Mouse (Mus musculus): ENCODE measurements around the gene Arfip2. TPM values are rescaled to one million over a fixed set of nuclear protein-coding genes. Genes with fewer than 3 reads are reported as not detected.

Arfip2 gene
- total RNA-seq (2014; fragmentation: Nextera tagmentation) (22.8 and 34.7 TPM in 2 replicates), total RNA-seq (2017) (35.3 and 35.8 TPM in 2 replicates), polyA plus RNA-seq (2012) (57.5 and 64.7 TPM in 2 replicates)

DNA sequence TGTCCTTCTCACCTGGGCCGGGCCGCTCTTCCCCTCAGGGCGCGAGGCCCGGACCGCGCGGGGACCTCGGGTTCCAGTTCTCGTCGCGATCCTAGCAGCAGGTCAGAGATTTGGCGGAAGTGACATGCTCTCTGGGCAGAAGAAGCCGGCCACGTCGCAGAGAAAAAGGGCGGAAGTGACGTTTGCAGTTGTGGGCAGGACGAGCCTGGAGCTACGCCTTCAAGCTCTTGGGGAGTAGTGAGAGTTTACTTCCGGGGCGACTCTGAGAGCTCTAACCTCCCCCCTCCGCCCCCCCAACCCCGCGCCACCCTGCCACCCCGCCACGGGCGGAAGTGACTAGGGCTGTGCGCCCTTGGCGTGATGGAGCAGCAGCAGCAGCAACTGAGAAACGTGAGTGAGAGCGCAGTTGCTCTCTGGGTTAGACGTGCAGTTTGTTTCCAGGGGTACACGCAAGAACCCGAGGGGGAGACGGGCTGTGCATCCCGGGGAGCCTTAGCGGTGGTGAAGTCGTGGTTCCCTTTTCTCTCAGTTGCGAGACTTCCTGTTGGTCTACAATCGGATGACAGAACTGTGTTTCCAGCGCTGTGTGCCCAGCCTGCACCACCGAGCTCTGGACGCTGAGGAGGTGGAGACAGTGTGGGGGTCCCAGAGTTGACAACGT, at the start of gene Arfip2, which contains the start of gene Gm45799:
Arfip2 (minus strand) TSS at position 184 of the 661 bp plus-strand sequence.
Gm45799 (plus strand) TSS at position 320 of the 661 bp plus-strand sequence.
- Histone ChIP-seq H3K9me3 (replicated peaks) (no peaks in the 10 kb centered on the region), H3K27me3 (ENCODE audit: insufficient read depth, low read length) (no peaks in the 10 kb centered on the region), H3K4me3 (ENCODE audit: low read depth, low read length) (peak within 1 kb of the TSS; percentile 91), H3K36me3 (replicated peaks) (peaks cover 73% of the 10 kb centered on the region), H3K4me1 (ENCODE audit: insufficient read depth, low read depth, low read length) (peaks cover 35% of the 10 kb centered on the region)
- DNase-seq (ENCODE audit: low spot score), result peak; percentile 85
- TF ChIP-seq POLR2AphosphoS5 (IDR thresholded peaks at IDR 0.05; ENCODE audit: insufficient replicate concordance, low read depth, low read length) (no peak), GATA1 (IDR thresholded peaks at IDR 0.05; ENCODE audit: borderline replicate concordance, low read length) (no peak), TAL1 (conservative IDR thresholded peaks at IDR 0.05; ENCODE audit: low read depth, low read length) (no peak), GATA2 (IDR thresholded peaks at IDR 0.05; ENCODE audit: borderline replicate concordance, low read depth, low read length) (no peak), CTCF (IDR thresholded peaks at IDR 0.05; ENCODE audit: low read depth, low read length) (no peak)
- ATAC-seq (ENCODE audit: extremely low read depth, insufficient number of reproducible peaks, low FRiP score, poor library complexity, severe bottlenecking), result peak; percentile 94

DNA sequence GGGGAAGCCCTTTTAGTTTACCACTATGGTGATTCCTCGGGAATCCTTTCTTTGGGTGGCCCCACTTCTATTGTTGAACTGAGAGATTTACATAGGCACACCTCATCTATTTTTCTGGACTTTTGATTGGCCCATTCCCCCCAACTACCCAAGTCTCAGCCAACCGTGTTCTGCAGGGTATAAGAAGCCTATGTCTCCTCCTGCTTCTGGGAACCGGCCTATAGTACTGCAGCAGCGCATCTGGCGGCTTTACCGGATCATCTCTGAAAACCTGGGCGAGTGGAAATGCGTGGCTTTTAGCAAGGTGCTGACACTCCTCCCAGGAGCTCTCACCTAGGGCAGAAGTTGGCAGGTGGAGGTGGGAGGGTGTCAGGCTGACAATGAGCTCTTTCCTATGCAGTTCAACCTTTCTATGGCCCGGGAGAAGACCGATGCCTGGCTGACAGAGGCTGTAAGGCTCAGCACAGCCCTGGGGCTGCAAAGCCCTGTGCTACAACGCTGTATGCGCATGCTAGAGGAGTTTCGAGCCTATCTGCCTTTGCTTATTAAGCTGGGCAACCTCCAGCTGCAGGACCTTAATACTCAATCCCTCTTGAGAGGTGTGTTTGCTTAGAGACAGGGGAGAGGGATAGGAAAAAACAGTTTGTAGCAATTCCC, 45.5 kb upstream of the Arfip2 start:
- Histone ChIP-seq H3K36me3 (replicated peaks) (no peaks in the 10 kb centered on the region), H3K4me1 (ENCODE audit: insufficient read depth, low read depth, low read length) (no peaks in the 10 kb centered on the region), H3K4me3 (ENCODE audit: low read depth, low read length) (no peak overlapping the region), H3K27me3 (ENCODE audit: insufficient read depth, low read length) (peaks cover 5% of the 10 kb centered on the region; the same call in 1 of the 2 replicates), H3K9me3 (replicated peaks) (no peaks in the 10 kb centered on the region)
- no peak for ATAC-seq (ENCODE audit: extremely low read depth, insufficient number of reproducible peaks, low FRiP score, poor library complexity, severe bottlenecking)
- no peak for TF ChIP-seq TAL1 (conservative IDR thresholded peaks at IDR 0.05; ENCODE audit: low read depth, low read length)
- no peak for TF ChIP-seq POLR2AphosphoS5 (IDR thresholded peaks at IDR 0.05; ENCODE audit: insufficient replicate concordance, low read depth, low read length)
- DNase-seq (ENCODE audit: low spot score), result no peak

- TF ChIP-seq TAL1 (conservative IDR thresholded peaks at IDR 0.05; ENCODE audit: low read depth, low read length) (no peak), POLR2AphosphoS5 (IDR thresholded peaks at IDR 0.05; ENCODE audit: insufficient replicate concordance, low read depth, low read length) (no peak), GATA1 (IDR thresholded peaks at IDR 0.05; ENCODE audit: borderline replicate concordance, low read length) (no peak), CTCF (IDR thresholded peaks at IDR 0.05; ENCODE audit: low read depth, low read length) (peak; percentile 5; the same call in 1 of the 2 replicates)
- Histone ChIP-seq H3K36me3 (replicated peaks) (peaks cover 18% of the 10 kb centered on the region), H3K9me3 (replicated peaks) (no peaks in the 10 kb centered on the region), H3K27me3 (ENCODE audit: insufficient read depth, low read length) (no peaks in the 10 kb centered on the region), H3K4me1 (ENCODE audit: insufficient read depth, low read depth, low read length) (peaks cover 12% of the 10 kb centered on the region), H3K4me3 (ENCODE audit: low read depth, low read length) (peak within 1 kb of the TSS; percentile 65)
- ATAC-seq (ENCODE audit: extremely low read depth, insufficient number of reproducible peaks, low FRiP score, poor library complexity, severe bottlenecking), result peak; percentile 89
- DNase-seq (ENCODE audit: low spot score), result peak; percentile 60
These were observed 10.6 kb upstream of the Arfip2 start, which contains the start of gene Dnhd1 for GRCm38 (mm10) chr7:105650639-105651435. Dnhd1 (plus strand) TSS chr7:105650827.

DNA sequence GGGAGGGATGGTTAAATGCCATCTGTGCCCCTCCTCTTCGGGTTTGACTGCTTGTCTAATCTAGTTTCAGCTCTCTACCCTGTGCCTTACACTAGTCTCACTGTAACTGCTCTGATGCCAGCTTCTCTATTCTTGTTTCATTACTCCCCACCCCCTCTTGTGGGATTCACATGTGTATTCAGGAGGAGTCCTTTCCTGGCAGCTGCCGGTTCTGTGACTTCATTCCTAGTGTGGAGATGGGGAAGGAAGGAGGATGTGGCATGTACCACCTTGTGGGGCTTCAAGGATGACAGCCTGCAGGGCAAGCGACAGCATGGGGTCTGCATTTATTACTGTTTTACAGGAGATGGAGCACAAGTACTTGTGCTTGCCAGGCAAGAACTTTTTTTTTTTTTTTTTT, 1.7 kb upstream of the Arfip2 start:
- Histone ChIP-seq H3K4me1 (ENCODE audit: insufficient read depth, low read depth, low read length) (peaks cover 35% of the 10 kb centered on the region), H3K27me3 (ENCODE audit: insufficient read depth, low read length) (no peaks in the 10 kb centered on the region), H3K9me3 (replicated peaks) (no peaks in the 10 kb centered on the region), H3K36me3 (replicated peaks) (peaks cover 67% of the 10 kb centered on the region), H3K4me3 (ENCODE audit: low read depth, low read length) (peak overlapping the region; percentile 31; the same call in 1 of the 2 replicates)
- DNase-seq (ENCODE audit: low spot score) (no peak), ATAC-seq (ENCODE audit: extremely low read depth, insufficient number of reproducible peaks, low FRiP score, poor library complexity, severe bottlenecking) (no peak)
- no peak for TF ChIP-seq CTCF (IDR thresholded peaks at IDR 0.05; ENCODE audit: low read depth, low read length)
- no peak for TF ChIP-seq GATA1 (IDR thresholded peaks at IDR 0.05; ENCODE audit: borderline replicate concordance, low read length)
- TF ChIP-seq TAL1 (conservative IDR thresholded peaks at IDR 0.05; ENCODE audit: low read depth, low read length), result no peak
- TF ChIP-seq POLR2AphosphoS5 (IDR thresholded peaks at IDR 0.05; ENCODE audit: insufficient replicate concordance, low read depth, low read length), result no peak
- no peak for TF ChIP-seq GATA2 (IDR thresholded peaks at IDR 0.05; ENCODE audit: borderline replicate concordance, low read depth, low read length)

GRCm38 (mm10) chr7:105640894-105641255, 659 bp upstream of the Arfip2 start:
- H3K9me3 ChIP-seq (replicated peaks), result no peaks in the 10 kb centered on the region
- ATAC-seq (ENCODE audit: extremely low read depth, insufficient number of reproducible peaks, low FRiP score, poor library complexity, severe bottlenecking) (peak; percentile 0; the same call in 1 of the 2 replicates), DNase-seq (ENCODE audit: low spot score) (no peak)
- H3K4me1 ChIP-seq (ENCODE audit: insufficient read depth, low read depth, low read length), result peaks cover 35% of the 10 kb centered on the region
- no peaks in the 10 kb centered on the region for H3K27me3 ChIP-seq (ENCODE audit: insufficient read depth, low read length)
- TF ChIP-seq GATA1 (IDR thresholded peaks at IDR 0.05; ENCODE audit: borderline replicate concordance, low read length) (no peak), CTCF (IDR thresholded peaks at IDR 0.05; ENCODE audit: low read depth, low read length) (no peak), POLR2AphosphoS5 (IDR thresholded peaks at IDR 0.05; ENCODE audit: insufficient replicate concordance, low read depth, low read length) (no peak), GATA2 (IDR thresholded peaks at IDR 0.05; ENCODE audit: borderline replicate concordance, low read depth, low read length) (no peak), TAL1 (conservative IDR thresholded peaks at IDR 0.05; ENCODE audit: low read depth, low read length) (no peak)
- peaks cover 71% of the 10 kb centered on the region for H3K36me3 ChIP-seq (replicated peaks)
- peak overlapping the region; percentile 91 for H3K4me3 ChIP-seq (ENCODE audit: low read depth, low read length)

DNA sequence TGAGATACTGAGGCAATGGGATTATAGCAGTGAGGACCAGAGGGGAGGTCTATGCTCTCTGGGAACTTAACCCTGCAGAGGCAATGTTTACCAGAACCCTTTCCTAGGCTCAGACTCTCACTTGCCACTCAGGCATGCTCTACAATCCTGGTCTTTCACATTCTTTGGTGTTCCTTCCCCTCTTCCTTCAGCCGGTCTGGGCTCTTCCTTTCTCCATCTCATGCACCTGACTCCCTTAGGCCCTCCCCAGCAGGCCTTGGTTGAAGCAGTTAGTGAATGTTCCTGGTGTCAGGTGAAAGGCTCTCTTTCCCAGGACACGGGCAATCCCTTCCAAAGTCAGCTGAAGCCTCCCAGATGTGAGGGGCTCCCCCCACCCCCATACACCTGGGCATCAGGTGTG, 460 bp downstream of the Arfip2 start, which contains the start of gene Timm10b:
Timm10b (plus strand) TSS at position 301 of the 400 bp plus-strand sequence.
- no peak for TF ChIP-seq TAL1 (conservative IDR thresholded peaks at IDR 0.05; ENCODE audit: low read depth, low read length)
- no peak for TF ChIP-seq GATA1 (IDR thresholded peaks at IDR 0.05; ENCODE audit: borderline replicate concordance, low read length)
- TF ChIP-seq CTCF (IDR thresholded peaks at IDR 0.05; ENCODE audit: low read depth, low read length), result no peak
- no peak for TF ChIP-seq POLR2AphosphoS5 (IDR thresholded peaks at IDR 0.05; ENCODE audit: insufficient replicate concordance, low read depth, low read length)
- ATAC-seq (ENCODE audit: extremely low read depth, insufficient number of reproducible peaks, low FRiP score, poor library complexity, severe bottlenecking) (no peak), DNase-seq (ENCODE audit: low spot score) (no peak)
- Histone ChIP-seq H3K4me3 (ENCODE audit: low read depth, low read length) (peak within 1 kb of the TSS; percentile 91), H3K27me3 (ENCODE audit: insufficient read depth, low read length) (no peaks in the 10 kb centered on the region), H3K36me3 (replicated peaks) (peaks cover 72% of the 10 kb centered on the region), H3K4me1 (ENCODE audit: insufficient read depth, low read depth, low read length) (peaks cover 35% of the 10 kb centered on the region), H3K9me3 (replicated peaks) (no peaks in the 10 kb centered on the region)

All from G1E (cell line).